Mouse (Mus musculus) bone marrow, adult 2 months (tissue): ENCODE data around the gene Defb3.

ENCODE experiments used
- CTCF ChIP-seq: fragments of 200-500 bp; IDR thresholded peaks from 2 replicates; pipeline ENCODE4 v1.5.1; 2011; ENCODE audit warnings: low read length, control low read depth; ENCODE audit not compliant: control insufficient read depth, insufficient read depth
- POLR2A ChIP-seq: fragments of 200-500 bp; IDR thresholded peaks from 2 replicates; pipeline ENCODE4 v1.6.1; 2011; ENCODE audit warnings: low read depth, mild to moderate bottlenecking, control low read depth, low read length, borderline replicate concordance; ENCODE audit not compliant: control insufficient read depth

- TF ChIP-seq CTCF: no peak
- no peak for TF ChIP-seq POLR2A
These were observed 33.5 kb upstream of the Defb3 start for GRCm38 (mm10) chr8:19259667-19260066.
